Mouse (Mus musculus): ENCODE measurements around the gene F5. TPM values are rescaled to one million over a fixed set of nuclear protein-coding genes. Genes with fewer than 3 reads are reported as not detected.
"Not testable (repeated sequence)": the region's sequence is repeated elsewhere in the genome, so short reads cannot be mapped to it uniquely, and the experiment has no call there.

Gene F5
- polyA plus RNA-seq, 1 experiment from 2014 or later: 0.24 TPM

- no peak overlapping the region for H3K9ac ChIP-seq
- H3K27me3 ChIP-seq (replicated peaks): no peaks in the 10 kb centered on the region
- H3K4me1 ChIP-seq: no peaks in the 10 kb centered on the region
- H3K36me3 ChIP-seq: no peaks in the 10 kb centered on the region
- no peak overlapping the region for H3K4me2 ChIP-seq (replicated peaks)
- H3K4me3 ChIP-seq: no peak overlapping the region
- no peak for ATAC-seq (ENCODE audit: low FRiP score, low read depth)
- H3K9me3 ChIP-seq: no peaks in the 10 kb centered on the region
- WGBS: 71% methylated on average over 3 of the region's 3 CpGs
- no peak overlapping the region for H3K27ac ChIP-seq
Measured at GRCm38 (mm10) chr1:164215097-164215496, 63.5 kb downstream of the F5 start.

GRCm38 (mm10) chr1:164215540-164215939 lies 63.9 kb downstream of the F5 start:
- Histone ChIP-seq H3K9me3 (no peaks in the 10 kb centered on the region), H3K27me3 (replicated peaks) (no peaks in the 10 kb centered on the region), H3K9ac (no peak overlapping the region), H3K36me3 (no peaks in the 10 kb centered on the region), H3K27ac (no peak overlapping the region), H3K4me1 (no peaks in the 10 kb centered on the region), H3K4me2 (replicated peaks) (no peak overlapping the region), H3K4me3 (no peak overlapping the region)
- 89% methylated on average over 6 of the region's 6 CpGs for WGBS
- no peak for ATAC-seq (ENCODE audit: low FRiP score, low read depth)

- Histone ChIP-seq H3K36me3 (no peaks in the 10 kb centered on the region), H3K9ac (no peak overlapping the region), H3K4me3 (no peak overlapping the region), H3K27ac (no peak overlapping the region), H3K4me1 (no peaks in the 10 kb centered on the region), H3K9me3 (no peaks in the 10 kb centered on the region), H3K4me2 (replicated peaks) (0 out of 2 replicates have a peak overlapping the region, but pooled peaks have one; percentile 1), H3K27me3 (replicated peaks) (0 out of 2 replicates have a peak, but pooled peaks cover 3% of the 10 kb centered on the region)
- ATAC-seq (ENCODE audit: low FRiP score, low read depth): no peak
- 49% methylated on average over 15 of the region's 15 CpGs for WGBS
Measured at GRCm38 (mm10) chr1:164217791-164218685, 66.4 kb downstream of the F5 start.

GRCm38 (mm10) chr1:164220261-164220660 lies 68.6 kb downstream of the F5 start:
- ATAC-seq (ENCODE audit: low FRiP score, low read depth): no peak
- H3K36me3 ChIP-seq: no peaks in the 10 kb centered on the region
- no peak overlapping the region for H3K4me2 ChIP-seq (replicated peaks)
- no peaks in the 10 kb centered on the region for H3K9me3 ChIP-seq
- no peak overlapping the region for H3K4me3 ChIP-seq
- no peaks in the 10 kb centered on the region for H3K4me1 ChIP-seq
- WGBS: 85% methylated on average over 4 of the region's 4 CpGs
- 0 out of 2 replicates have a peak, but pooled peaks cover 3% of the 10 kb centered on the region for H3K27me3 ChIP-seq (replicated peaks)
- no peak overlapping the region for H3K27ac ChIP-seq
- H3K9ac ChIP-seq: no peak overlapping the region

- H3K27ac ChIP-seq: no peak overlapping the region
- H3K27me3 ChIP-seq (replicated peaks): 0 out of 2 replicates have a peak, but pooled peaks cover 3% of the 10 kb centered on the region
- ATAC-seq (ENCODE audit: low FRiP score, low read depth): no peak
- H3K36me3 ChIP-seq: no peaks in the 10 kb centered on the region
- no peaks in the 10 kb centered on the region for H3K4me1 ChIP-seq
- H3K9ac ChIP-seq: no peak overlapping the region
- H3K4me3 ChIP-seq: no peak overlapping the region
- H3K9me3 ChIP-seq: no peaks in the 10 kb centered on the region
- H3K4me2 ChIP-seq (replicated peaks): no peak overlapping the region
Measured at GRCm38 (mm10) chr1:164223089-164223488, 71.5 kb downstream of the F5 start.

- H3K4me3 ChIP-seq; H3K36me3 ChIP-seq; H3K9me3 ChIP-seq; H3K4me2 ChIP-seq (replicated peaks); H3K27ac ChIP-seq; ATAC-seq (ENCODE audit: low FRiP score, low read depth); H3K4me1 ChIP-seq; H3K9ac ChIP-seq; H3K27me3 ChIP-seq (replicated peaks): not testable (repeated sequence)
- WGBS: 75% methylated on average over 2 of the region's 4 CpGs
Measured at GRCm38 (mm10) chr1:164231937-164232570, 80.4 kb downstream of the F5 start.

- no peaks in the 10 kb centered on the region for H3K36me3 ChIP-seq
- no peak overlapping the region for H3K4me2 ChIP-seq (replicated peaks)
- no peak overlapping the region for H3K9ac ChIP-seq
- no peaks in the 10 kb centered on the region for H3K4me1 ChIP-seq
- ATAC-seq (ENCODE audit: low FRiP score, low read depth): no peak
- no peak overlapping the region for H3K27ac ChIP-seq
- no peaks in the 10 kb centered on the region for H3K27me3 ChIP-seq (replicated peaks)
- no peaks in the 10 kb centered on the region for H3K9me3 ChIP-seq
- no peak overlapping the region for H3K4me3 ChIP-seq
- 76% methylated on average over 1 of the region's 1 CpGs for WGBS
Measured at GRCm38 (mm10) chr1:164233447-164233846, 81.8 kb downstream of the F5 start.

- WGBS: 74% methylated on average over 7 of the region's 7 CpGs
Measured at GRCm38 (mm10) chr1:164235078-164235477, 83.4 kb downstream of the F5 start.

GRCm38 (mm10) chr1:164236078-164236477 lies 84.4 kb downstream of the F5 start:
- H3K36me3 ChIP-seq: no peaks in the 10 kb centered on the region
- WGBS: 79% methylated on average over 7 of the region's 7 CpGs
- no peaks in the 10 kb centered on the region for H3K9me3 ChIP-seq
- H3K27ac ChIP-seq: no peak overlapping the region
- no peak overlapping the region for H3K4me2 ChIP-seq (replicated peaks)
- H3K4me3 ChIP-seq: no peak overlapping the region
- no peaks in the 10 kb centered on the region for H3K27me3 ChIP-seq (replicated peaks)
- no peak for ATAC-seq (ENCODE audit: low FRiP score, low read depth)
- H3K4me1 ChIP-seq: no peaks in the 10 kb centered on the region
- no peak overlapping the region for H3K9ac ChIP-seq

More at GRCm38 (mm10) chr1:164235078-164235477, 83.4 kb downstream of the F5 start:
- H3K9ac ChIP-seq: no peak overlapping the region
- no peak for ATAC-seq (ENCODE audit: low FRiP score, low read depth)
- no peaks in the 10 kb centered on the region for H3K36me3 ChIP-seq
- H3K4me2 ChIP-seq (replicated peaks): no peak overlapping the region
- H3K4me1 ChIP-seq: no peaks in the 10 kb centered on the region
- no peaks in the 10 kb centered on the region for H3K27me3 ChIP-seq (replicated peaks)
- no peak overlapping the region for H3K27ac ChIP-seq
- no peak overlapping the region for H3K4me3 ChIP-seq
- no peaks in the 10 kb centered on the region for H3K9me3 ChIP-seq

- Histone ChIP-seq H3K4me2 (replicated peaks) (no peak overlapping the region), H3K4me1 (no peaks in the 10 kb centered on the region), H3K27me3 (replicated peaks) (no peaks in the 10 kb centered on the region), H3K9me3 (no peaks in the 10 kb centered on the region), H3K9ac (no peak overlapping the region), H3K36me3 (no peaks in the 10 kb centered on the region), H3K27ac (no peak overlapping the region), H3K4me3 (no peak overlapping the region)
- WGBS: 87% methylated on average over 2 of the region's 2 CpGs
- no peak for ATAC-seq (ENCODE audit: low FRiP score, low read depth)
Measured at GRCm38 (mm10) chr1:164241494-164241893, 89.9 kb downstream of the F5 start.

GRCm38 (mm10) chr1:164242809-164243208 lies 91.2 kb downstream of the F5 start:
- Histone ChIP-seq H3K27me3 (replicated peaks) (no peaks in the 10 kb centered on the region), H3K36me3 (no peaks in the 10 kb centered on the region), H3K4me1 (peaks cover 4% of the 10 kb centered on the region; the same call in 1 of the 2 replicates), H3K27ac (no peak overlapping the region), H3K4me3 (no peak overlapping the region), H3K9ac (no peak overlapping the region), H3K9me3 (no peaks in the 10 kb centered on the region), H3K4me2 (replicated peaks) (no peak overlapping the region)
- ATAC-seq (ENCODE audit: low FRiP score, low read depth): no peak
- 71% methylated on average over 8 of the region's 8 CpGs for WGBS

- peaks cover 23% of the 10 kb centered on the region; the same call in 1 of the 2 replicates for H3K4me1 ChIP-seq
- no peak overlapping the region for H3K27ac ChIP-seq
- H3K4me3 ChIP-seq: 0 out of 2 replicates have a peak overlapping the region, but pooled peaks have one; percentile 61
- WGBS: 34% methylated on average over 8 of the region's 8 CpGs
- H3K27me3 ChIP-seq (replicated peaks): no peaks in the 10 kb centered on the region
- no peak for ATAC-seq (ENCODE audit: low FRiP score, low read depth)
- no peaks in the 10 kb centered on the region for H3K36me3 ChIP-seq
- H3K9ac ChIP-seq: peak overlapping the region; percentile 48; the same call in 1 of the 2 replicates
- H3K4me2 ChIP-seq (replicated peaks): peak overlapping the region; percentile 87
- H3K9me3 ChIP-seq: no peaks in the 10 kb centered on the region
Measured at GRCm38 (mm10) chr1:164247442-164247841, 95.8 kb downstream of the F5 start.
